Mouse (Mus musculus) embryonic stem cell, embryonic (primary cell): Measurements from ENCODE around the gene Cog7.

ENCODE experiments used
- CTCF ChIA-PET, 4 experiments: fragments of 300-600 bp in 2 of 4; fragments of 350-600 bp in 2 of 4; sonication (Branson Sonifier 250); formaldehyde crosslinking; loops; one replicate each; lab custom pipeline; 2022; ENCODE audit warnings: inconsistent platforms in 2 of 4; lab: Charles Lee
- POLR2A ChIA-PET, 4 experiments: fragments of 300-600 bp in 2 of 4; fragments of 350-600 bp in 2 of 4; sonication (Branson Sonifier 250); formaldehyde crosslinking; loops; one replicate each; lab custom pipeline; 2022; ENCODE audit warnings: antibody characterized with exemption in 4 of 4, inconsistent platforms in 1 of 4; lab: Charles Lee

The Cog7 gene

GRCm38 (mm10) chr7:121890636-121891360, 90.7 kb downstream of the Cog7 start:
- CTCF ChIA-PET, result interaction anchor here in 2 of 4 experiments (0.8 to 1.2 kb wide), 2 partner anchors 8 to 9 kb away, joined by 3 to 4 read pairs; no protein-coding TSS in a partner anchor
- POLR2A ChIA-PET, result interaction anchor here in 1 of 4 experiments (0.7 to 1.9 kb wide), 2 partner anchors 10 to 475 kb away, joined by 4 read pairs; no protein-coding TSS in a partner anchor

DNA sequence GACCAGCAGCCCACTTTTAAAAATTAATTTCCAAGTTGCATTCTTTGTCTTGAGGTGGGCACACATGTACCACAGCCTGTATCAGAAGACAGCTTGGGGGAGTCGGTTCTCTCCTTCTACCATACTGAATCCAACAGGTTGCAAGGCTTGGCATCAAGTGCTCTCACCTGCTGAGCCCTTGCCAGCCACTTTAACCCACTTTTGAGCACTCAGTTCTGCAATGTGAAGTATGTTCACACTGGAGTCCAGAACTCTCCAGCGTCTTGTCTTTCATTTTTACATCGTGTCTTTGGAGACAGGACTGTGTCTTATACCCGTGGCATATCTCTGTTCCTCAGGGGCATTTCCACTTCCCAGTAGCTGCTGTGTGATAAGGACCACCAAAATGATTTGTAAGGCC, 101.3 kb downstream of the Cog7 start:
- ChIA-PET POLR2A (no interaction called here), CTCF (no interaction called here)

- CTCF ChIA-PET, result interaction anchor here in 1 of 4 experiments (1.3 to 1.5 kb wide), 2 partner anchors 89 to 141 kb away, joined by 6 read pairs; partner anchors contain the start of gene Scnn1g
- POLR2A ChIA-PET, result interaction anchor here in 2 of 4 experiments (1.3 to 1.6 kb wide), 2 partner anchors 10 to 22 kb away, joined by 3 read pairs; partner anchors contain the start of gene Scnn1b (in 1 of the 2)
Observed at GRCm38 (mm10) chr7:121874784-121875183, 106.7 kb downstream of the Cog7 start.

DNA sequence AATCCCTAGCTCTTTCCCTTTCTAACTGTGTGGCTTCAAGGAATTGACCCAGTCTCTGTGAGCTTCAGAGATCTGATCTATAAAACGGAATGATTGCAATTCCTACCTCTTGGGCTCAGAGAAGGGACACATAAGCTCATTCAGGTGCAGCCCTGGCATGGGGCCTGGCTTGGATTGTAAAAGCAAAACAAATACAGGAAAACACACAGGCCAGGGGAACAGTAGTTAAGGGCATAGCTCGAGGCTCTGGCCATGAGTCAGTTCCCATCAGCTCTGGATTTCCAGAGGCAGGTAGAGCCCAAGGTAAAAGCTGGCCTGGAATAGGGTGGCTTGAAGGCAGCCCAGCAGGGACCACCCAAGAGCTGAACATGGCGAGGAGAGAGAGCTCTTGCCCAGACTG, 107.5 kb downstream of the Cog7 start:
- POLR2A ChIA-PET, result interaction anchor here in 1 of 4 experiments (1.8 kb wide), 1 partner anchor 10 kb away, joined by 5 read pairs; no protein-coding TSS in a partner anchor

DNA sequence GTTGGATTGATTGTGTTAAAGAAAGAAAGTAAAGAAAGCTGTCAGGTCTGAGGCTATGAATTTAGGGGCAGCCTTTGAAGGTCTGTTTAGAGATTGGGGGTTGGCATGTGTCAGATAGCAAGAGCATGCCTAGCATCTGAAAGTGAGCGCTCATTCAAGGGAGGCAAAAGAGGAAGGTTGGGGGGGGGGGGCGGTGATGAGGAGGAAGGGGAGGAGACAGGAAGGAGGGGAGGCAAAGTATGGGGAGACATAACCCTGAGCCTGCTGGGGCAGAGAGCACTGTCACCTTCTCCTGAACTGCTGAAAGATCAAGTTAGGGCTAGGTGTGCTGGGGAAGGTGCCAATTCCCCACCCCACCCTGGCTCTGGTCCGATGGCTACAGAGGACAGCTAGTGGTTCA, 109.9 kb downstream of the Cog7 start:
- CTCF ChIA-PET, result no interaction called here
- POLR2A ChIA-PET, result no interaction called here

More for the DNA sequence above, 107.5 kb downstream of the Cog7 start:
- CTCF ChIA-PET, result interaction anchor here in 1 of 4 experiments (1.3 to 1.5 kb wide), 2 partner anchors 89 to 140 kb away, joined by 6 read pairs; partner anchors contain the start of gene Scnn1g

GRCm38 (mm10) chr7:121864858-121865585, 116.5 kb downstream of the Cog7 start, which contains the start of gene Scnn1b:
TSS of gene Scnn1b (plus strand) at chr7:121865038.
- POLR2A ChIA-PET, result interaction anchor here in 2 of 4 experiments (0.7 to 1.4 kb wide), 3 partner anchors 11 to 224 kb away, joined by 3 read pairs; no protein-coding TSS in a partner anchor
- CTCF ChIA-PET, result interaction anchor here in 3 of 4 experiments (0.7 to 1.7 kb wide), 5 partner anchors 29 to 78 kb away, joined by 3 to 5 read pairs (median 3); no protein-coding TSS in a partner anchor

GRCm38 (mm10) chr7:121858939-121859338, 122.6 kb downstream of the Cog7 start:
- CTCF ChIA-PET, result no interaction called here
- POLR2A ChIA-PET, result no interaction called here

DNA sequence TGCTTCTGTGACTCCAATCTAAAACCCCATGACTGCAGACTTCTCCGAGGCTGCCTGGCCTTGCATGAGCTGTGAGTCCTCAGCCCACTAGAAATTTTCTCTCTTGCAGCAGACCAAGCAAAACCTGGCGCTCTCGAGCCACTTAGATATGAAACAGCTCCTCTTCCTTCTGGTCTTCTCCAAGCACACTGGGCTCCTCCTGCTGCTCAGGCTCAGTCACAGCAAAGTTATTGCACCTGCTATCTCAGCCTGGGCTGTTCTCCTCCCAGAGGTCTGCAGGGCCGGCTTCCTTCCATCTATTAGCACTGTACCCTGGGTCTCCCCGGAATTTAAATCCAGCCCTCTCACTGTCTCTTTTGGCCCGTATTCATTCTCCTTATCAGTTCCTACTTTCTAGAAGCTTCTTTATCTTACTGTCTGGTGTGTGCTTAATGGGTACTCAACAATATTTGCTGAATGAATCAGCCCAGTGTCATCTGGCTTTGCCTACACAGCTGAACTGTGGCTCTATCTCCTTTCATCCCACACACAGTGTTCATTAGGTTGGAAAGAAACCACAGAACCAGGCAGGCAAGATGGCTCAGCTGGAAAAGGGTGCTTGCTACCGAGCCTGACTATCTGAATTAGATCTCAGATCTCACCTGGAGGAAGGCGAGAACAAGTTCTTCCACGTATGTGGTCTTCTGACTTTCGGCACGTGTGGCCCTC, 124.2 kb downstream of the Cog7 start:
- POLR2A ChIA-PET, result no interaction called here
- CTCF ChIA-PET, result no interaction called here

DNA sequence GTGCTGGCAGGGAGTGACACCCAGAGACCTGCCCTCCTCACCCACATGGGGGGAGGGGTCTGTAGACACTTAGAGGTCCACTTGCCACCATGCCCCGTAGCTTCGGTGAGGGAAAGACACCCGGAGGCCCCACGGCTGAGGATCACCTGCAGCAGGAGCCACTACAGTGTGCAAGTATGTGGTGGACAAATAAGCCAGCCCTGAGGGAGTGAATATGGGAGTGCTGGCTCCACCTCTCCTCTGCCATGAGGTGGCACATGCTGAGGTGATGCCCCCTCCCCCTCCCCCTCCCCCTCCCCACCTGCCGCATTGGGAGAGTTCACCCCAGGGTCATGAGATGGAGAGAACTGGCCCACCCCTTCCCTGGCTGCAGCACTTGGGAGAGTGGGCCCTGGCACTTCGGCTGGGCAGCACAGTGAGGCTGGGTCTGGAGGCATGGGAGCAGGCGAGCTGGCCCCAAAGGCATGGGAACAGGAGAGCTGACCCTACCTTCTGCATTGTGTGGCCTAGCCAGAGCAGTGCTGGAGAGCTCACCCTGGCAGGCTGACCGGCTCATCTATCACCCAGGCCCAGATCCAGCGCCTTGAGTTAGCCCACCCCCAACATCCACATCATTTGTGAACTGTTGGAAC, 132.9 kb downstream of the Cog7 start:
- ChIA-PET CTCF (interaction anchor here in 1 of 4 experiments (0.6 kb wide), 1 partner anchor 227 kb away, joined by 4 read pairs; no protein-coding TSS in a partner anchor), POLR2A (interaction anchor here in 1 of 4 experiments (0.5 kb wide), 1 partner anchor 458 kb away, joined by 3 read pairs; no protein-coding TSS in a partner anchor)

DNA sequence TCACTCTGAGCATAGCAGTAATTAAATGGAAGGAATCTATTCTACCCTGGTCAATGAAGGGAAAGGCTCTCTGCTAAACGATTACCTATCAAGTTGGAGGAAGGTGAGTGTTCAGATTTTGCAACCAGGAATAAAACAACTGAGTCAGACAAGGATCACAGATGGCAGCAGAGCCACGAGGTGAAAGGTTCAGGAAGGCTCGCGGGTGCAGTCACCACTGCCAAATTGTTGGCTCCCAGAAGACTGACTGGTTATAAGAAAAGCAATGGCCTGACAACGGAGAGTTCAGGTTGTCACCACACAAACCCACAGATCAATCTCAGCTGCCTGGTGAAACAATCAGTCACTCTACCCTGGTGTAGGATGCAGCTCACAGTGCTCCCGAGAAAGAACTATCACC, 135.5 kb downstream of the Cog7 start:
- ChIA-PET POLR2A (interaction anchor here in 1 of 4 experiments (0.7 kb wide), 1 partner anchor 132 kb away, joined by 3 read pairs; no protein-coding TSS in a partner anchor), CTCF (no interaction called here)

DNA sequence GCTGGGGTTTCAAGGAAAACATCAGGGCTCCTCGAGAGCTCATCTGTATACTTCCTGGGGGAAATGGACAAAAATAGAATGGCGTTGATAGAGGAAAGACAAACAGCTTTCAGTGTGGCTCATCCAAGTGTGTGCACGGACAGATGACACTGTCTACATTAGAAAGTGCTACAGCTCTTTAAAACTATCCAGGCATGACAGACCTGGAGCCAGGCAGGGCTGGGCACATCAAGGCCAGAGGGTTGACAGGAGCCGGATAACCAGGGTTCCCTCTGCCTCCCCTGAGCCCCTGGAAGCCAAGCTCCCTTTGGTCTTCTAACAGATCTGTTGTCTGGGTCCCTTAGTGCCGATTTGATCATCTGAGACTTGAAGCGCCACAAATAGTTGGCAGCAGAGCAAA, 139.3 kb downstream of the Cog7 start:
- ChIA-PET POLR2A (no interaction called here), CTCF (no interaction called here)

DNA sequence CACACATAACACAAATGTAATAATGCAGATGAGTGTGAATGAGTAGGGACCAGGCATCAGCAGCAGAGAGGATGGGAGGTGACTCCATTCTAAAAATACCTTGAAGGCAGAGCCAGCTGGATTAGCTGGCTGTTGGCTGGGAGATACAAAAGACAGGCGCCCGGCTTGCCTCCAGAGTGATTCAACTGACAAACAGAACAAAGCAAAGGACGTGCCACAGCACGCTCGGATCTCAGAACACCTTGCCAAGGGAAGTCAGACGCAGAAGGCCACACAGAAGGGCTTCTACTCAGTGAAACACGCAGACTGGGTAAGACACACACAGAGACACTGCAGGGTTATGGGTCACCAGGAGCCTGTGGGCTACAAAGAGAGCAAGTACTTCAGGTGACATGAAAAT, 140.7 kb downstream of the Cog7 start:
- ChIA-PET CTCF (no interaction called here), POLR2A (no interaction called here)

- CTCF ChIA-PET, result interaction anchor here (0.7 to 2.7 kb wide), 6 partner anchors 63 to 140 kb away, joined by 3 to 27 read pairs (median 4); partner anchors contain the start of gene Scnn1g (in 3 of the 4)
- POLR2A ChIA-PET, result no interaction called here
Observed at GRCm38 (mm10) chr7:121836827-121837226, 144.7 kb downstream of the Cog7 start.

DNA sequence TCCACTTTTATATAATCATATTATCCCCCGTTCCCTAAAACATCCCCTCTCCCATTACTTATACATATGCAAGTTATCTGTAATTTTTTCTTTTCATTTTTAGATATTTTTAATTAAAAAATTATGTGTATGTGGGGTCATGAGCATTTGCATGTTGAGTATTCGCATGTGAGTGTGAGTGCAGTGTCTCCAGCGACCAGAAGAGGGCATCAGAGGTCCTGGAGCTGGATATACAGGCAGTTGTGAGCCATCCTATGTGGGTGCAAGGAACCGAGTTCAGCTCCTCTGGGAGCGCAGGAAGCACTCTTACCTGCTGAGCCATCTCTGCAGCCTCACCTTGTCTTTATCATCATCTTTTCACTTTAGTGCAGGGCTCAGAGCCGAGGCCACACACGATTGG, 146.1 kb downstream of the Cog7 start:
- POLR2A ChIA-PET, result interaction anchor here in 2 of 4 experiments (1.0 to 1.6 kb wide), 3 partner anchors 29 to 127 kb away, joined by 3 to 4 read pairs (median 3); partner anchors contain the start of gene Scnn1b (in 1 of the 2)
- CTCF ChIA-PET, result interaction anchor here (0.6 to 2.7 kb wide), 17 partner anchors 14 to 1184 kb away, joined by 3 to 27 read pairs (median 3); partner anchors contain the start of genes Scnn1g (in 3 of the 4) and Scnn1b (in 1 of the 4)
